Mouse (Mus musculus) erythroblast, embryonic 14.5 days (primary cell): ENCODE measurements around the gene Spata1.

Experiments used
- GATA1 ChIP-seq: IDR thresholded peaks from 2 replicates; pipeline ENCODE4 v1.6.1; 2012; ENCODE audit warnings: low read length, inconsistent platforms, mixed read lengths
- TAL1 ChIP-seq: IDR thresholded peaks from 3 replicates; pipeline ENCODE4 v1.6.1; 2012; ENCODE audit warnings: low read length, inconsistent platforms, mixed read lengths

GRCm38 (mm10) chr3:146440011-146440410 is 59.5 kb downstream of the Spata1 start:
- TF ChIP-seq GATA1 (no peak), TAL1 (no peak)
